Mouse (Mus musculus): ENCODE measurements around the gene Lhfp.
A peak's percentile ranks its signal among the peaks of the same experiment; 100 is the strongest.
"Not testable (repeated sequence)": the region's sequence is repeated elsewhere in the genome, so short reads cannot be mapped to it uniquely, and the experiment has no call there.

Lhfp gene

GRCm38 (mm10) chr3:53213746-53214271, 172.5 kb downstream of the Lhfp start:
- no peak for DNase-seq (ENCODE audit: low read depth, low spot score)

GRCm38 (mm10) chr3:53214386-53214785, 173.1 kb downstream of the Lhfp start:
- DNase-seq (ENCODE audit: low read depth, low spot score): no peak

GRCm38 (mm10) chr3:53217697-53218096, 176.4 kb downstream of the Lhfp start:
- no peak for DNase-seq (ENCODE audit: low read depth, low spot score)

GRCm38 (mm10) chr3:53221531-53222272, 180.4 kb downstream of the Lhfp start:
- DNase-seq (ENCODE audit: low read depth, low spot score): no peak

- no peak for DNase-seq (ENCODE audit: low read depth, low spot score)
Measured at GRCm38 (mm10) chr3:53224141-53224540, 182.8 kb downstream of the Lhfp start.

- DNase-seq (ENCODE audit: low read depth, low spot score): no peak
Measured at GRCm38 (mm10) chr3:53225774-53226173, 184.4 kb downstream of the Lhfp start.

GRCm38 (mm10) chr3:53226223-53226622, 184.9 kb downstream of the Lhfp start:
- DNase-seq (ENCODE audit: low read depth, low spot score): no peak

GRCm38 (mm10) chr3:53227866-53228265, 186.5 kb downstream of the Lhfp start:
- DNase-seq (ENCODE audit: low read depth, low spot score): no peak

- DNase-seq (ENCODE audit: low read depth, low spot score): no peak
Measured at GRCm38 (mm10) chr3:53230562-53230961, 189.2 kb downstream of the Lhfp start.

- no peak for DNase-seq (ENCODE audit: low read depth, low spot score)
Measured at GRCm38 (mm10) chr3:53231112-53231511, 189.8 kb downstream of the Lhfp start.

- DNase-seq (ENCODE audit: low read depth, low spot score): not testable (repeated sequence)
Measured at GRCm38 (mm10) chr3:53232411-53232810, 191.1 kb downstream of the Lhfp start.

GRCm38 (mm10) chr3:53234689-53235088, 193.4 kb downstream of the Lhfp start:
- DNase-seq (ENCODE audit: low read depth, low spot score): no peak

GRCm38 (mm10) chr3:53236471-53236870, 195.1 kb downstream of the Lhfp start:
- no peak for DNase-seq (ENCODE audit: low read depth, low spot score)

- DNase-seq (ENCODE audit: low read depth, low spot score): no peak
Measured at GRCm38 (mm10) chr3:53240150-53240549, 198.8 kb downstream of the Lhfp start.

GRCm38 (mm10) chr3:53245571-53246208, 204.4 kb downstream of the Lhfp start:
- DNase-seq (ENCODE audit: low read depth, low spot score): no peak

- DNase-seq (ENCODE audit: low read depth, low spot score): no peak
Measured at GRCm38 (mm10) chr3:53247102-53247501, 205.8 kb downstream of the Lhfp start.

- DNase-seq (ENCODE audit: low read depth, low spot score): no peak
Measured at GRCm38 (mm10) chr3:53248158-53248874, 207.0 kb downstream of the Lhfp start.

GRCm38 (mm10) chr3:53252556-53252955, 211.2 kb downstream of the Lhfp start:
- no peak for DNase-seq (ENCODE audit: low read depth, low spot score)

- no peak for DNase-seq (ENCODE audit: low read depth, low spot score)
Measured at GRCm38 (mm10) chr3:53253223-53253832, 212.0 kb downstream of the Lhfp start.

- DNase-seq (ENCODE audit: low read depth, low spot score): peak; percentile 41
Measured at GRCm38 (mm10) chr3:53258657-53259158, 217.4 kb downstream of the Lhfp start.

- no peak for DNase-seq (ENCODE audit: low read depth, low spot score)
Measured at GRCm38 (mm10) chr3:53266116-53266515, 224.8 kb downstream of the Lhfp start.

- no peak for DNase-seq (ENCODE audit: low read depth, low spot score)
Measured at GRCm38 (mm10) chr3:53267046-53267445, 225.7 kb downstream of the Lhfp start.

Data from telencephalon, adult 2 months (tissue).